Mouse (Mus musculus) liver, embryonic 12.5 days (tissue): ENCODE measurements at regions not wholly inside any gene's neighbourhood (a gene's known extent, or its start where the extent isn't known, plus 50 kb on each side); places are given as distances from the start of the nearest gene placed in this dataset.

Experiments used
- ATAC-seq: fragments of 200-750 bp; cut with Nextera tagmentation; 2 replicates; pipeline ENCODE4 v1.8.0; 2017; ENCODE audit warnings: moderate number of reproducible peaks, mild to moderate bottlenecking, moderate library complexity
- H3K27ac ChIP-seq: fragments of 300-500 bp; sonication (generic); 2 replicates; pipeline ENCODE4 v1.5.1; 2016; ENCODE audit warnings: mild to moderate bottlenecking
- H3K27me3 ChIP-seq: fragments of 300-500 bp; sonication (generic); replicated peaks from 2 replicates; pipeline ENCODE4 v1.6.1; 2016; ENCODE audit warnings: mild to moderate bottlenecking, moderate library complexity
- H3K36me3 ChIP-seq: fragments of 300-500 bp; sonication (generic); 2 replicates; pipeline ENCODE4 v1.6.1; 2016; ENCODE audit warnings: mild to moderate bottlenecking, moderate library complexity
- H3K4me1 ChIP-seq: fragments of 300-500 bp; sonication (generic); 2 replicates; pipeline ENCODE4 v1.6.1; 2016
- H3K4me2 ChIP-seq: fragments of 300-500 bp; sonication (generic); 2 replicates; pipeline ENCODE4 v1.6.1; 2016; ENCODE audit warnings: mild to moderate bottlenecking, moderate library complexity
- H3K4me3 ChIP-seq: fragments of 300-500 bp; sonication (generic); 2 replicates; pipeline ENCODE4 v1.5.1; 2016; ENCODE audit warnings: mild to moderate bottlenecking, moderate library complexity
- H3K9ac ChIP-seq: fragments of 300-500 bp; sonication (generic); 2 replicates; pipeline ENCODE4 v1.6.1; 2016; ENCODE audit warnings: mild to moderate bottlenecking, moderate library complexity
- H3K9me3 ChIP-seq: fragments of 300-500 bp; sonication (generic); replicated peaks from 2 replicates; pipeline ENCODE4 v1.6.1; 2016; ENCODE audit warnings: mild to moderate bottlenecking, moderate library complexity
- whole genome bisulfite sequencing: fragments of 180-500 bp; shearing (Covaris S2); methylation state at CpG from one replicate; pipeline ENCODE4 v1.1.7; 2016; ENCODE audit not compliant: insufficient replicate concordance; 5-methylcytosine and 5-hydroxymethylcytosine counted together

GRCm38 (mm10) chr4:99516883-99517282 lies 139.2 kb upstream of the Foxd3 start:
- WGBS, result 59% methylated on average over 3 of the region's 3 CpGs
- no peak overlapping the region for H3K9ac ChIP-seq
- no peaks in the 10 kb centered on the region for H3K9me3 ChIP-seq
- H3K27ac ChIP-seq, result no peak overlapping the region
- no peaks in the 10 kb centered on the region for H3K36me3 ChIP-seq
- H3K27me3 ChIP-seq, result no peaks in the 10 kb centered on the region
- H3K4me2 ChIP-seq, result no peak overlapping the region
- no peak overlapping the region for H3K4me3 ChIP-seq
- ATAC-seq, result no peak
- no peaks in the 10 kb centered on the region for H3K4me1 ChIP-seq

- H3K36me3 ChIP-seq, result no peaks in the 10 kb centered on the region
- no peaks in the 10 kb centered on the region for H3K9me3 ChIP-seq
- H3K27me3 ChIP-seq, result no peaks in the 10 kb centered on the region
- no peak overlapping the region for H3K4me3 ChIP-seq
- no peak overlapping the region for H3K9ac ChIP-seq
- no peak for ATAC-seq
- H3K4me1 ChIP-seq, result no peaks in the 10 kb centered on the region
- no peak overlapping the region for H3K27ac ChIP-seq
- H3K4me2 ChIP-seq, result no peak overlapping the region
- 79% methylated on average over 12 of the region's 12 CpGs for WGBS
Measured at GRCm38 (mm10) chr4:99527441-99527840, 128.7 kb upstream of the Foxd3 start.

GRCm38 (mm10) chr4:99544014-99544413 lies 112.1 kb upstream of the Foxd3 start:
- H3K27me3 ChIP-seq, result no peaks in the 10 kb centered on the region
- no peaks in the 10 kb centered on the region for H3K9me3 ChIP-seq
- 51% methylated on average over 6 of the region's 6 CpGs for WGBS
- H3K4me3 ChIP-seq, result no peak overlapping the region
- no peak overlapping the region for H3K27ac ChIP-seq
- no peak overlapping the region for H3K9ac ChIP-seq
- H3K36me3 ChIP-seq, result no peaks in the 10 kb centered on the region
- no peaks in the 10 kb centered on the region for H3K4me1 ChIP-seq
- ATAC-seq, result no peak
- no peak overlapping the region for H3K4me2 ChIP-seq

GRCm38 (mm10) chr4:99545742-99546141 lies 110.4 kb upstream of the Foxd3 start:
- no peak overlapping the region for H3K4me3 ChIP-seq
- no peak overlapping the region for H3K27ac ChIP-seq
- H3K36me3 ChIP-seq, result no peaks in the 10 kb centered on the region
- 22% methylated on average over 3 of the region's 3 CpGs for WGBS
- H3K9me3 ChIP-seq, result no peaks in the 10 kb centered on the region
- no peak for ATAC-seq
- no peaks in the 10 kb centered on the region for H3K4me1 ChIP-seq
- H3K27me3 ChIP-seq, result no peaks in the 10 kb centered on the region
- H3K9ac ChIP-seq, result no peak overlapping the region
- no peak overlapping the region for H3K4me2 ChIP-seq

- H3K9ac ChIP-seq, result no peak overlapping the region
Measured at GRCm38 (mm10) chr4:99557963-99558362, 98.1 kb upstream of the Foxd3 start.

GRCm38 (mm10) chr4:99560604-99561003 lies 95.5 kb upstream of the Foxd3 start:
- no peak for ATAC-seq
- Histone ChIP-seq H3K4me1 (no peaks in the 10 kb centered on the region), H3K4me2 (no peak overlapping the region), H3K9me3 (no peaks in the 10 kb centered on the region), H3K27ac (no peak overlapping the region), H3K9ac (no peak overlapping the region), H3K36me3 (no peaks in the 10 kb centered on the region), H3K4me3 (no peak overlapping the region), H3K27me3 (peaks cover 30% of the 10 kb centered on the region)
- WGBS, result 31% methylated on average over 8 of the region's 8 CpGs

More at GRCm38 (mm10) chr4:99557963-99558362, 98.1 kb upstream of the Foxd3 start:
- peaks cover 30% of the 10 kb centered on the region for H3K27me3 ChIP-seq
- H3K4me1 ChIP-seq, result no peaks in the 10 kb centered on the region
- H3K36me3 ChIP-seq, result no peaks in the 10 kb centered on the region
- 34% methylated on average over 5 of the region's 5 CpGs for WGBS
- H3K4me2 ChIP-seq, result no peak overlapping the region
- no peaks in the 10 kb centered on the region for H3K9me3 ChIP-seq
- H3K4me3 ChIP-seq, result no peak overlapping the region
- H3K27ac ChIP-seq, result no peak overlapping the region
- no peak for ATAC-seq

GRCm38 (mm10) chr4:99561506-99561937 lies 94.6 kb upstream of the Foxd3 start:
- WGBS, result 8% methylated on average over 6 of the region's 6 CpGs
- H3K27me3 ChIP-seq, result peaks cover 30% of the 10 kb centered on the region
- H3K36me3 ChIP-seq, result no peaks in the 10 kb centered on the region
- H3K9ac ChIP-seq, result no peak overlapping the region
- H3K4me2 ChIP-seq, result no peak overlapping the region
- H3K4me3 ChIP-seq, result no peak overlapping the region
- no peaks in the 10 kb centered on the region for H3K4me1 ChIP-seq
- ATAC-seq, result no peak
- H3K9me3 ChIP-seq, result no peaks in the 10 kb centered on the region
- H3K27ac ChIP-seq, result no peak overlapping the region

- H3K9ac ChIP-seq, result no peak overlapping the region
- 76% methylated on average over 9 of the region's 9 CpGs for WGBS
- ATAC-seq, result no peak
Measured at GRCm38 (mm10) chr4:99565401-99565800, 90.7 kb upstream of the Foxd3 start.

GRCm38 (mm10) chr4:99572841-99573642 lies 83.1 kb upstream of the Foxd3 start:
- no peak for ATAC-seq
- WGBS, result 6% methylated on average over 33 of the region's 33 CpGs
- no peak overlapping the region for H3K4me3 ChIP-seq
- no peak overlapping the region for H3K27ac ChIP-seq
- H3K27me3 ChIP-seq, result peaks cover 27% of the 10 kb centered on the region
- H3K4me1 ChIP-seq, result no peaks in the 10 kb centered on the region
- H3K4me2 ChIP-seq, result peak overlapping the region; percentile 35
- H3K9ac ChIP-seq, result no peak overlapping the region
- H3K9me3 ChIP-seq, result no peaks in the 10 kb centered on the region; the same call in 1 of the 2 replicates
- H3K36me3 ChIP-seq, result no peaks in the 10 kb centered on the region

More at GRCm38 (mm10) chr4:99565401-99565800, 90.7 kb upstream of the Foxd3 start:
- Histone ChIP-seq H3K4me2 (no peak overlapping the region), H3K36me3 (no peaks in the 10 kb centered on the region), H3K4me3 (no peak overlapping the region), H3K9me3 (no peaks in the 10 kb centered on the region; the same call in 1 of the 2 replicates), H3K27ac (no peak overlapping the region), H3K27me3 (peaks cover 20% of the 10 kb centered on the region), H3K4me1 (no peaks in the 10 kb centered on the region)

- Histone ChIP-seq H3K4me2 (no peak overlapping the region), H3K9me3 (no peaks in the 10 kb centered on the region), H3K9ac (no peak overlapping the region), H3K27ac (no peak overlapping the region), H3K4me1 (no peaks in the 10 kb centered on the region), H3K36me3 (no peaks in the 10 kb centered on the region), H3K27me3 (peaks cover 27% of the 10 kb centered on the region), H3K4me3 (no peak overlapping the region)
- ATAC-seq, result no peak
- WGBS, result 58% methylated on average over 11 of the region's 11 CpGs
Measured at GRCm38 (mm10) chr4:99574021-99574531, 82.0 kb upstream of the Foxd3 start.

- Histone ChIP-seq H3K27me3 (peaks cover 27% of the 10 kb centered on the region), H3K4me2 (no peak overlapping the region), H3K36me3 (no peaks in the 10 kb centered on the region), H3K27ac (no peak overlapping the region), H3K4me3 (no peak overlapping the region), H3K9me3 (no peaks in the 10 kb centered on the region), H3K4me1 (no peaks in the 10 kb centered on the region), H3K9ac (no peak overlapping the region)
- no peak for ATAC-seq
- WGBS, result 42% methylated on average over 4 of the region's 4 CpGs
Measured at GRCm38 (mm10) chr4:99574984-99575383, 81.1 kb upstream of the Foxd3 start.

GRCm38 (mm10) chr4:99597781-99598180 lies 58.3 kb upstream of the Foxd3 start:
- 72% methylated on average over 5 of the region's 5 CpGs for WGBS
- Histone ChIP-seq H3K9me3 (no peaks in the 10 kb centered on the region), H3K27me3 (no peaks in the 10 kb centered on the region), H3K27ac (no peak overlapping the region), H3K4me3 (no peak overlapping the region), H3K4me1 (peaks cover 10% of the 10 kb centered on the region; the same call in 1 of the 2 replicates), H3K4me2 (no peak overlapping the region), H3K9ac (no peak overlapping the region), H3K36me3 (no peaks in the 10 kb centered on the region)
- no peak for ATAC-seq
